Mouse (Mus musculus): Measurements from ENCODE around the gene Gsdme. TPM values are rescaled to one million over a fixed set of nuclear protein-coding genes. Genes with fewer than 3 reads are reported as not detected.

Gsdme gene
- total RNA-seq, 2 experiments from 2014 or later = 6.0 to 10.2 TPM

- ATAC-seq (replicated peaks; ENCODE audit: poor library complexity) = no peak
These were observed 70.8 kb downstream of the Gsdme start for GRCm38 (mm10) chr6:50192822-50193221.

- ATAC-seq (replicated peaks; ENCODE audit: poor library complexity) = no peak
These were observed 71.5 kb downstream of the Gsdme start for GRCm38 (mm10) chr6:50192169-50192568.

GRCm38 (mm10) chr6:50191605-50192004, 72.1 kb downstream of the Gsdme start:
- no peak for ATAC-seq (replicated peaks; ENCODE audit: poor library complexity)

GRCm38 (mm10) chr6:50189376-50189775, 74.3 kb downstream of the Gsdme start:
- ATAC-seq (replicated peaks; ENCODE audit: poor library complexity) = no peak

- peak; percentile 85 for ATAC-seq (replicated peaks; ENCODE audit: poor library complexity)
These were observed 75.7 kb downstream of the Gsdme start for GRCm38 (mm10) chr6:50187955-50188354.

- no peak; the same call in 1 of the 2 replicates for ATAC-seq (replicated peaks; ENCODE audit: poor library complexity)
These were observed 83.5 kb downstream of the Gsdme start for GRCm38 (mm10) chr6:50180189-50180588.

- ATAC-seq (replicated peaks; ENCODE audit: poor library complexity) = no peak
These were observed 87.9 kb downstream of the Gsdme start for GRCm38 (mm10) chr6:50175736-50176135.

- ATAC-seq (replicated peaks; ENCODE audit: poor library complexity) = no peak
These were observed 93.9 kb downstream of the Gsdme start for GRCm38 (mm10) chr6:50169771-50170170.

GRCm38 (mm10) chr6:50168821-50169220, 94.8 kb downstream of the Gsdme start:
- no peak for ATAC-seq (replicated peaks; ENCODE audit: poor library complexity)

GRCm38 (mm10) chr6:50163013-50163412, 100.6 kb downstream of the Gsdme start:
- peak; percentile 60 for ATAC-seq (replicated peaks; ENCODE audit: poor library complexity)

GRCm38 (mm10) chr6:50159842-50160241, 103.8 kb downstream of the Gsdme start:
- ATAC-seq (replicated peaks; ENCODE audit: poor library complexity) = no peak

- ATAC-seq (replicated peaks; ENCODE audit: poor library complexity) = no peak
These were observed 114.3 kb downstream of the Gsdme start for GRCm38 (mm10) chr6:50149378-50149777.

GRCm38 (mm10) chr6:50146158-50146557, 117.5 kb downstream of the Gsdme start:
- no peak for ATAC-seq (replicated peaks; ENCODE audit: poor library complexity)

- ATAC-seq (replicated peaks; ENCODE audit: poor library complexity) = no peak
These were observed 124.1 kb downstream of the Gsdme start for GRCm38 (mm10) chr6:50139526-50139925.

Other genes with a start within 250 kb of the Gsdme start
- 179 and 186 TPM in 2 replicates for gene Mpp6, start 153.6 kb downstream of the Gsdme start, total RNA-seq (2015)
- 278 and 339 TPM in 2 replicates for gene Mpp6, start 153.6 kb downstream of the Gsdme start, total RNA-seq (2017)
- gene Osbpl3, start 192.3 kb upstream of the Gsdme start, total RNA-seq (2015) = 6.4 and 6.9 TPM in 2 replicates
- 10.3 and 11.6 TPM in 2 replicates for gene Osbpl3, start 192.3 kb upstream of the Gsdme start, total RNA-seq (2017)